Mouse (Mus musculus): ENCODE data around the gene Tfam. TPM values are rescaled to one million over a fixed set of nuclear protein-coding genes. Genes with fewer than 3 reads are reported as not detected.

Gene Tfam
- polyA plus RNA-seq (2012; ENCODE audit: insufficient read depth, insufficient read length, missing spikeins), result 44.8 and 63.6 TPM in 2 replicates

- peak within 1 kb of the TSS; percentile 17; the same call in 1 of the 2 replicates for H3K27ac ChIP-seq (replicated peaks; ENCODE audit: low read depth, low read length)
- peaks cover 2% of the 10 kb centered on the region; the same call in 1 of the 2 replicates for H3K4me1 ChIP-seq (ENCODE audit: control insufficient read depth, insufficient read depth, insufficient read length, low read length)
Measured at GRCm38 (mm10) chr10:71238240-71238554, at the start of gene Tfam. Tfam (minus strand) TSS chr10:71238280.

GRCm38 (mm10) chr10:71285126-71285580 is 47.1 kb upstream of the Tfam start, which contains the start of gene Ube2d1:
Ube2d1 (minus strand) TSS chr10:71285262.
- peaks cover 2% of the 10 kb centered on the region; the same call in 1 of the 2 replicates for H3K4me1 ChIP-seq (ENCODE audit: control insufficient read depth, insufficient read depth, insufficient read length, low read length)
- peak within 1 kb of the TSS; percentile 92 for H3K4me3 ChIP-seq (ENCODE audit: insufficient read depth, low read depth, low read length)
- no peak within 1 kb of the TSS for H3K27ac ChIP-seq (replicated peaks; ENCODE audit: low read depth, low read length)

More at GRCm38 (mm10) chr10:71238240-71238554, at the start of gene Tfam:
- peak within 1 kb of the TSS; percentile 82 for H3K4me3 ChIP-seq (ENCODE audit: insufficient read depth, low read depth, low read length)

- Histone ChIP-seq H3K27ac (replicated peaks; ENCODE audit: low read depth, low read length) (no peak overlapping the region), H3K4me1 (ENCODE audit: control insufficient read depth, insufficient read depth, insufficient read length, low read length) (peaks cover 2% of the 10 kb centered on the region; the same call in 1 of the 2 replicates), H3K4me3 (ENCODE audit: insufficient read depth, low read depth, low read length) (peak overlapping the region; percentile 92)
Measured at GRCm38 (mm10) chr10:71284511-71285125, 46.5 kb upstream of the Tfam start.

- H3K4me3 ChIP-seq (ENCODE audit: insufficient read depth, low read depth, low read length), result peak overlapping the region; percentile 92
- H3K4me1 ChIP-seq (ENCODE audit: control insufficient read depth, insufficient read depth, insufficient read length, low read length), result peaks cover 2% of the 10 kb centered on the region; the same call in 1 of the 2 replicates
- no peak overlapping the region for H3K27ac ChIP-seq (replicated peaks; ENCODE audit: low read depth, low read length)
Measured at GRCm38 (mm10) chr10:71284131-71284510, 46.0 kb upstream of the Tfam start.

GRCm38 (mm10) chr10:71273008-71273739 is 35.1 kb upstream of the Tfam start:
- Histone ChIP-seq H3K4me3 (ENCODE audit: insufficient read depth, low read depth, low read length) (no peak overlapping the region), H3K27ac (replicated peaks; ENCODE audit: low read depth, low read length) (no peak overlapping the region)

GRCm38 (mm10) chr10:71267973-71268372 is 29.9 kb upstream of the Tfam start:
- no peak overlapping the region for H3K27ac ChIP-seq (replicated peaks; ENCODE audit: low read depth, low read length)
- H3K4me1 ChIP-seq (ENCODE audit: control insufficient read depth, insufficient read depth, insufficient read length, low read length), result no peaks in the 10 kb centered on the region; the same call in 1 of the 2 replicates
- H3K4me3 ChIP-seq (ENCODE audit: insufficient read depth, low read depth, low read length), result no peak overlapping the region

More at GRCm38 (mm10) chr10:71273008-71273739, 35.1 kb upstream of the Tfam start:
- no peaks in the 10 kb centered on the region; the same call in 1 of the 2 replicates for H3K4me1 ChIP-seq (ENCODE audit: control insufficient read depth, insufficient read depth, insufficient read length, low read length)

- no peak overlapping the region for H3K4me3 ChIP-seq (ENCODE audit: insufficient read depth, low read depth, low read length)
- H3K27ac ChIP-seq (replicated peaks; ENCODE audit: low read depth, low read length), result no peak overlapping the region
- H3K4me1 ChIP-seq (ENCODE audit: control insufficient read depth, insufficient read depth, insufficient read length, low read length), result no peaks in the 10 kb centered on the region; the same call in 1 of the 2 replicates
Measured at GRCm38 (mm10) chr10:71267511-71267910, 29.4 kb upstream of the Tfam start.

GRCm38 (mm10) chr10:71265067-71265466 is 27.0 kb upstream of the Tfam start:
- Histone ChIP-seq H3K4me1 (ENCODE audit: control insufficient read depth, insufficient read depth, insufficient read length, low read length) (no peaks in the 10 kb centered on the region), H3K4me3 (ENCODE audit: insufficient read depth, low read depth, low read length) (no peak overlapping the region), H3K27ac (replicated peaks; ENCODE audit: low read depth, low read length) (no peak overlapping the region)

- Histone ChIP-seq H3K4me3 (ENCODE audit: insufficient read depth, low read depth, low read length) (no peak overlapping the region), H3K4me1 (ENCODE audit: control insufficient read depth, insufficient read depth, insufficient read length, low read length) (no peaks in the 10 kb centered on the region), H3K27ac (replicated peaks; ENCODE audit: low read depth, low read length) (no peak overlapping the region)
Measured at GRCm38 (mm10) chr10:71261637-71262036, 23.6 kb upstream of the Tfam start.

- H3K4me3 ChIP-seq (ENCODE audit: insufficient read depth, low read depth, low read length), result no peak overlapping the region
- no peaks in the 10 kb centered on the region for H3K4me1 ChIP-seq (ENCODE audit: control insufficient read depth, insufficient read depth, insufficient read length, low read length)
- H3K27ac ChIP-seq (replicated peaks; ENCODE audit: low read depth, low read length), result no peak overlapping the region
Measured at GRCm38 (mm10) chr10:71258943-71259342, 20.9 kb upstream of the Tfam start.

GRCm38 (mm10) chr10:71258516-71258915 is 20.4 kb upstream of the Tfam start:
- no peak overlapping the region for H3K27ac ChIP-seq (replicated peaks; ENCODE audit: low read depth, low read length)
- no peaks in the 10 kb centered on the region for H3K4me1 ChIP-seq (ENCODE audit: control insufficient read depth, insufficient read depth, insufficient read length, low read length)
- no peak overlapping the region for H3K4me3 ChIP-seq (ENCODE audit: insufficient read depth, low read depth, low read length)

- Histone ChIP-seq H3K27ac (replicated peaks; ENCODE audit: low read depth, low read length) (no peak overlapping the region), H3K4me1 (ENCODE audit: control insufficient read depth, insufficient read depth, insufficient read length, low read length) (no peaks in the 10 kb centered on the region), H3K4me3 (ENCODE audit: insufficient read depth, low read depth, low read length) (no peak overlapping the region)
Measured at GRCm38 (mm10) chr10:71253147-71253546, 15.1 kb upstream of the Tfam start.

- Histone ChIP-seq H3K4me1 (ENCODE audit: control insufficient read depth, insufficient read depth, insufficient read length, low read length) (no peaks in the 10 kb centered on the region), H3K27ac (replicated peaks; ENCODE audit: low read depth, low read length) (no peak overlapping the region), H3K4me3 (ENCODE audit: insufficient read depth, low read depth, low read length) (no peak overlapping the region)
Measured at GRCm38 (mm10) chr10:71252421-71252820, 14.3 kb upstream of the Tfam start.

- no peaks in the 10 kb centered on the region for H3K4me1 ChIP-seq (ENCODE audit: control insufficient read depth, insufficient read depth, insufficient read length, low read length)
- no peak overlapping the region for H3K4me3 ChIP-seq (ENCODE audit: insufficient read depth, low read depth, low read length)
- no peak overlapping the region for H3K27ac ChIP-seq (replicated peaks; ENCODE audit: low read depth, low read length)
Measured at GRCm38 (mm10) chr10:71251846-71252245, 13.8 kb upstream of the Tfam start.

GRCm38 (mm10) chr10:71251256-71251655 is 13.2 kb upstream of the Tfam start:
- H3K4me1 ChIP-seq (ENCODE audit: control insufficient read depth, insufficient read depth, insufficient read length, low read length), result no peaks in the 10 kb centered on the region
- H3K4me3 ChIP-seq (ENCODE audit: insufficient read depth, low read depth, low read length), result no peak overlapping the region
- H3K27ac ChIP-seq (replicated peaks; ENCODE audit: low read depth, low read length), result no peak overlapping the region
